Mouse (Mus musculus) liver, adult 2 months (tissue): ENCODE results near the gene Faim.

Source experiments
- CTCF ChIP-seq: fragments of 200-500 bp; IDR thresholded peaks from 2 replicates; pipeline ENCODE4 v1.5.1; 2011; ENCODE audit warnings: low read depth, low read length, control low read depth
- POLR2A ChIP-seq: fragments of 200-500 bp; IDR thresholded peaks from 2 replicates; pipeline ENCODE4 v1.6.1; 2011; ENCODE audit warnings: low read length, control low read depth; ENCODE audit not compliant: insufficient read depth; ENCODE audit errors: extremely low read depth

- TF ChIP-seq CTCF: no peak
- TF ChIP-seq POLR2A: no peak
These were observed 958 bp downstream of the Faim start for GRCm38 (mm10) chr9:98987131-98987530.
